Mouse (Mus musculus) forebrain, postnatal 0 days (tissue): ENCODE results near the gene Rtn4ip1. TPM values are rescaled to one million over a fixed set of nuclear protein-coding genes. Genes with fewer than 3 reads are reported as not detected.

ENCODE experiments used
- ATAC-seq: fragments of 200-750 bp; cut with Nextera tagmentation; 2 replicates; pipeline ENCODE4 v1.8.0; 2017; ENCODE audit warnings: mild to moderate bottlenecking, moderate library complexity
- DNase-seq: peaks from one replicate; pipeline ENCODE4 v3.0.0-alpha.2; 2015
- H3K27ac ChIP-seq: fragments of 300-500 bp; sonication (generic); 2 replicates; pipeline ENCODE4 v1.5.1; 2014; ENCODE audit warnings: low read depth, mild to moderate bottlenecking, antibody characterized with exemption, low read length, moderate library complexity, mixed read lengths
- H3K27me3 ChIP-seq: fragments of 300-500 bp; sonication (generic); 2 replicates; pipeline ENCODE4 v1.6.1; 2014; ENCODE audit warnings: mild to moderate bottlenecking, low read length, mixed read lengths; ENCODE audit not compliant: insufficient read depth
- H3K36me3 ChIP-seq: fragments of 300-500 bp; sonication (generic); 2 replicates; pipeline ENCODE4 v1.6.1; 2014; ENCODE audit warnings: mild to moderate bottlenecking, moderate library complexity; ENCODE audit not compliant: insufficient read depth
- H3K4me1 ChIP-seq: fragments of 300-500 bp; sonication (generic); 2 replicates; pipeline ENCODE4 v1.6.1; 2014; ENCODE audit warnings: antibody characterized with exemption; ENCODE audit not compliant: insufficient read depth
- H3K4me2 ChIP-seq: fragments of 300-500 bp; sonication (generic); 2 replicates; pipeline ENCODE4 v1.6.1; 2014; ENCODE audit warnings: low read depth, mild to moderate bottlenecking, moderate library complexity
- H3K4me3 ChIP-seq: fragments of 300-500 bp; sonication (generic); 2 replicates; pipeline ENCODE4 v1.5.1; 2014; ENCODE audit warnings: low read depth, low read length, mixed read lengths
- H3K9ac ChIP-seq: fragments of 300-500 bp; sonication (generic); 2 replicates; pipeline ENCODE4 v1.6.1; 2014; ENCODE audit warnings: mild to moderate bottlenecking
- H3K9me3 ChIP-seq: fragments of 300-500 bp; sonication (generic); 2 replicates; pipeline ENCODE4 v1.6.1; 2016; ENCODE audit warnings: low read length
- CTCF ChIP-seq: sonication (generic); IDR thresholded peaks from 2 replicates; pipeline ENCODE4 v1.5.1; 2016; ENCODE audit warnings: antibody characterized with exemption, control low read depth, low read depth
- whole genome bisulfite sequencing: fragments of 180-500 bp; shearing (Covaris S2); extraction: QIAGEN DNeasy Blood & Tissue Kit; methylation state at CpG from one replicate; pipeline ENCODE4 v1.1.7; 2014; 5-methylcytosine and 5-hydroxymethylcytosine counted together
- polyA plus RNA-seq: library from polyadenylated mRNA; unstranded; fragments of >200 nt; fragmentation: Nextera tagmentation; extraction: Ambion mirVana; gene quantifications from 2 replicates; pipeline ENCODE4 v1.2.1, GENCODE M21; 2015
- total RNA-seq: library from RNA; depleted of rRNA; stranded (reverse); fragments of >200 nt; gene quantifications from 2 replicates; pipeline ENCODE4 v1.2.3, GENCODE M21; 2014

The Rtn4ip1 gene
- total and polyA plus RNA-seq, 2 experiments from 2014 or later: 5.8 to 10.6 TPM

- TF ChIP-seq CTCF: no peak
- Histone ChIP-seq H3K4me3 (no peak overlapping the region), H3K4me1 (0 out of 2 replicates have a peak, but pooled peaks cover 6% of the 10 kb centered on the region), H3K9me3 (no peaks in the 10 kb centered on the region), H3K36me3 (no peaks in the 10 kb centered on the region), H3K27me3 (no peaks in the 10 kb centered on the region), H3K27ac (no peak overlapping the region), H3K9ac (no peak overlapping the region), H3K4me2 (no peak overlapping the region)
- 83% methylated on average over 5 of the region's 5 CpGs for WGBS
- ATAC-seq (no peak), DNase-seq (no peak)
These were observed 90.9 kb downstream of the Rtn4ip1 start for GRCm38 (mm10) chr10:43992506-43992905.

- Histone ChIP-seq H3K27ac (no peak overlapping the region), H3K36me3 (no peaks in the 10 kb centered on the region), H3K4me3 (no peak overlapping the region), H3K9ac (no peak overlapping the region), H3K4me1 (0 out of 2 replicates have a peak, but pooled peaks cover 6% of the 10 kb centered on the region), H3K4me2 (no peak overlapping the region), H3K9me3 (no peaks in the 10 kb centered on the region), H3K27me3 (no peaks in the 10 kb centered on the region)
- 7% methylated on average over 6 of the region's 6 CpGs for WGBS
- TF ChIP-seq CTCF: no peak
- DNase-seq (no peak), ATAC-seq (peak; percentile 47; the same call in 1 of the 2 replicates)
These were observed 91.6 kb downstream of the Rtn4ip1 start for GRCm38 (mm10) chr10:43993198-43993597.

GRCm38 (mm10) chr10:43995858-43996650 is 94.4 kb downstream of the Rtn4ip1 start:
- Histone ChIP-seq H3K27me3 (no peaks in the 10 kb centered on the region), H3K4me3 (no peak overlapping the region), H3K27ac (no peak overlapping the region), H3K4me1 (0 out of 2 replicates have a peak, but pooled peaks cover 6% of the 10 kb centered on the region), H3K36me3 (no peaks in the 10 kb centered on the region), H3K9me3 (no peaks in the 10 kb centered on the region), H3K9ac (no peak overlapping the region), H3K4me2 (no peak overlapping the region)
- no peak for TF ChIP-seq CTCF
- DNase-seq (no peak), ATAC-seq (no peak)
- whole genome bisulfite sequencing: 83% methylated on average over 10 of the region's 10 CpGs

GRCm38 (mm10) chr10:43997276-43997675 is 95.7 kb downstream of the Rtn4ip1 start:
- no peaks in the 10 kb centered on the region for H3K9me3 ChIP-seq
- H3K4me2 ChIP-seq: no peak overlapping the region
- WGBS: 86% methylated on average over 10 of the region's 10 CpGs
- peaks cover 6% of the 10 kb centered on the region for H3K27me3 ChIP-seq
- no peak for TF ChIP-seq CTCF
- 0 out of 2 replicates have a peak, but pooled peaks cover 6% of the 10 kb centered on the region for H3K4me1 ChIP-seq
- no peak overlapping the region for H3K27ac ChIP-seq
- no peak overlapping the region for H3K9ac ChIP-seq
- no peak for DNase-seq
- no peak overlapping the region for H3K4me3 ChIP-seq
- ATAC-seq: no peak
- H3K36me3 ChIP-seq: no peaks in the 10 kb centered on the region

- H3K9ac ChIP-seq: no peak overlapping the region
- ATAC-seq: no peak
These were observed 96.4 kb downstream of the Rtn4ip1 start for GRCm38 (mm10) chr10:43998023-43998422.

GRCm38 (mm10) chr10:43998503-43999082 is 97.0 kb downstream of the Rtn4ip1 start:
- Histone ChIP-seq H3K9me3 (no peaks in the 10 kb centered on the region), H3K4me3 (no peak overlapping the region), H3K36me3 (no peaks in the 10 kb centered on the region), H3K4me2 (no peak overlapping the region), H3K9ac (no peak overlapping the region), H3K27ac (no peak overlapping the region), H3K27me3 (peaks cover 20% of the 10 kb centered on the region), H3K4me1 (no peaks in the 10 kb centered on the region; the same call in 1 of the 2 replicates)
- no peak for DNase-seq
- TF ChIP-seq CTCF: no peak
- 88% methylated on average over 8 of the region's 8 CpGs for WGBS
- no peak for ATAC-seq

More at GRCm38 (mm10) chr10:43998023-43998422, 96.4 kb downstream of the Rtn4ip1 start:
- H3K9me3 ChIP-seq: no peaks in the 10 kb centered on the region
- no peak overlapping the region for H3K4me3 ChIP-seq
- H3K4me2 ChIP-seq: no peak overlapping the region
- 86% methylated on average over 9 of the region's 9 CpGs for WGBS
- H3K4me1 ChIP-seq: 0 out of 2 replicates have a peak, but pooled peaks cover 5% of the 10 kb centered on the region
- DNase-seq: no peak
- peaks cover 14% of the 10 kb centered on the region for H3K27me3 ChIP-seq
- H3K27ac ChIP-seq: no peak overlapping the region
- H3K36me3 ChIP-seq: no peaks in the 10 kb centered on the region
- no peak for TF ChIP-seq CTCF
